Mouse (Mus musculus): ENCODE results near the gene Ryr1. TPM values are rescaled to one million over a fixed set of nuclear protein-coding genes. Genes with fewer than 3 reads are reported as not detected.

Gene Ryr1
- polyA plus RNA-seq, 1 experiment from 2014 or later: 0.24 TPM

MicroRNA genes within 50 kb of the gene (microRNA counts, 519-probe panel; counts per million panel counts)
- microRNA mmu-miR-1963: 2,648 counts per million, percentile 65 among the panel's probes with 10 or more counts

Small RNA genes within 50 kb of the gene (microRNA-seq; reads per million reads assigned to microRNA genes)
- gene Gm44408: not detected
- not detected for gene Mir1963

Other genes with a start within 250 kb of the Ryr1 start
- gene Capn12, start 243.8 kb downstream of the Ryr1 start, polyA plus RNA-seq (2015; fragmentation: Nextera tagmentation; extraction: Ambion mirVana): 0.29 and 0.42 TPM in 2 replicates
- gene Actn4, start 162.8 kb downstream of the Ryr1 start, polyA plus RNA-seq (2015; fragmentation: Nextera tagmentation; extraction: Ambion mirVana): 287 and 302 TPM in 2 replicates
- 360 and 364 TPM in 2 replicates for gene Eif3k, start 143.3 kb downstream of the Ryr1 start, polyA plus RNA-seq (2015; fragmentation: Nextera tagmentation; extraction: Ambion mirVana)
- 7.4 and 9.8 TPM in 2 replicates for gene Map4k1, start 143.1 kb downstream of the Ryr1 start, polyA plus RNA-seq (2015; fragmentation: Nextera tagmentation; extraction: Ambion mirVana)
- 1.1 and 1.7 TPM in 2 replicates for gene Rasgrp4, start 9.7 kb upstream of the Ryr1 start, polyA plus RNA-seq (2015; fragmentation: Nextera tagmentation; extraction: Ambion mirVana)
- 17.7 and 19.3 TPM in 2 replicates for gene Fam98c, start 31.1 kb upstream of the Ryr1 start, polyA plus RNA-seq (2015; fragmentation: Nextera tagmentation; extraction: Ambion mirVana)
- gene Ggn, start 45.0 kb upstream of the Ryr1 start, polyA plus RNA-seq (2015; fragmentation: Nextera tagmentation; extraction: Ambion mirVana): 0.34 and 0.74 TPM in 2 replicates
- 1.4 and 2.3 TPM in 2 replicates for gene Spred3, start 45.2 kb upstream of the Ryr1 start, polyA plus RNA-seq (2015; fragmentation: Nextera tagmentation; extraction: Ambion mirVana)
- gene Psmd8, start 55.5 kb upstream of the Ryr1 start, polyA plus RNA-seq (2015; fragmentation: Nextera tagmentation; extraction: Ambion mirVana): 267 and 270 TPM in 2 replicates
- gene Catsperg1, start 88.9 kb upstream of the Ryr1 start, polyA plus RNA-seq (2015; fragmentation: Nextera tagmentation; extraction: Ambion mirVana): 0.86 and 1.0 TPM in 2 replicates
- 1.7 and 2.0 TPM in 2 replicates for gene Kcnk6, start 107.3 kb upstream of the Ryr1 start, polyA plus RNA-seq (2015; fragmentation: Nextera tagmentation; extraction: Ambion mirVana)
- 133 and 134 TPM in 2 replicates for gene Yif1b, start 113.2 kb upstream of the Ryr1 start, polyA plus RNA-seq (2015; fragmentation: Nextera tagmentation; extraction: Ambion mirVana)
- gene 2200002D01Rik, start 123.3 kb upstream of the Ryr1 start, polyA plus RNA-seq (2015; fragmentation: Nextera tagmentation; extraction: Ambion mirVana): 13.1 and 14.4 TPM in 2 replicates
- 325 and 332 TPM in 2 replicates for gene Spint2, start 156.7 kb upstream of the Ryr1 start, polyA plus RNA-seq (2015; fragmentation: Nextera tagmentation; extraction: Ambion mirVana)
- gene Ppp1r14a, start 164.1 kb upstream of the Ryr1 start, polyA plus RNA-seq (2015; fragmentation: Nextera tagmentation; extraction: Ambion mirVana): 148 and 159 TPM in 2 replicates
- 12.8 and 13.7 TPM in 2 replicates for gene Dpf1, start 178.8 kb upstream of the Ryr1 start, polyA plus RNA-seq (2015; fragmentation: Nextera tagmentation; extraction: Ambion mirVana)